In the genomic region with DNA sequence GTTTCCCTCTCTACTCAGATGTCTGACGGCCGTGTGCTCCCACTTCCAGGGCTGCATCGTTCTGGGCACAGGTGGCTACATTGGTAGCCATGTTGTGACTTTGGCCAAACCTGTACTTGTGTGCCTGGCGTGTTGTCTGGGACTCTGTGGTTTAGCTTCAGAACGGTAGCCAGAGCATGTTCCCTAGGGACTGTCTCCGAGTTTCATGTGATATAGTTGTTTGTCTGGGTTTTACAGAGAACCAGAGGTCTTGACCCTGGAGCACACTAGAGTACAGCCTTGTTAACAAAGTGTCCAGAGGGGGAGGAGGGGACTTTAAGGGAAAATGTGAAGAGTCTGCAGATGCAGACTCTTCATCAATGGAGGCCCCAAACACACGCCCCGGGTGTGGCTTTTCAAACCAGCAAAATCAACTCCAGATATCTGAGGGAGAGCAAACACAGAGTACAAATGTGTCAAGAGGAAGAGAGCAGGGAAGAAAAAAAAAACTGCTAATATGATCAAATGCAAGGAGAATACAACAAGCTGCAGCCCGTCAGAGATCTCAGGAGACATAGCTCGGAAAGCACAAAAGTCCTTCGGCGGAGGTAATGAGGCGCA, we compare ENCODE assay signal across 9 mouse cellular contexts.
DNase-seq lines count a peak whose midpoint lies in the region; ATAC-seq lines count a peak whose summit lies in the region.
"Had no signal": no experiment of that assay in that cellular context is flagged by ENCODE, and none has a peak within 500 bp of the region (broad histone marks: within the 10 kb centered on the region; RNA-seq: fewer than 3 reads in every experiment).

No protein-coding gene starts in this region.

- H3K9me3 ChIP-seq in heart, embryonic 16.5 days (replicated peaks; ENCODE audit: control insufficient read depth, low read length), result no peaks in the 10 kb centered on the region
- H3K9me3 ChIP-seq in heart, embryonic 11.5 days (replicated peaks; ENCODE audit: control insufficient read depth, low read length), result no peaks in the 10 kb centered on the region
- no peaks in the 10 kb centered on the region for H3K9me3 ChIP-seq in neural tube, embryonic 15.5 days (replicated peaks)
- no peaks in the 10 kb centered on the region for H3K9me3 ChIP-seq in embryonic facial prominence, embryonic 15.5 days (replicated peaks)
- H3K9me3 ChIP-seq: hindbrain, embryonic 12.5 days had no signal

- peak overlapping the region; percentile 47 for H3K27ac ChIP-seq in heart, embryonic 16.5 days (ENCODE audit: low read length)
- no peak overlapping the region for H3K27ac ChIP-seq in heart, embryonic 11.5 days (ENCODE audit: low read depth, low read length)
- H3K27ac ChIP-seq in neural tube, embryonic 15.5 days (replicated peaks), result no peak overlapping the region
- H3K27ac ChIP-seq in embryonic facial prominence, embryonic 15.5 days (replicated peaks), result peak overlapping the region; percentile 78

- 79% methylated on average over 13 of the region's 13 CpGs for WGBS in heart, embryonic 16.5 days
- WGBS in heart, embryonic 11.5 days (ENCODE audit: insufficient replicate concordance), result 69% methylated on average over 13 of the region's 13 CpGs
- 41% methylated on average over 13 of the region's 13 CpGs for WGBS in neural tube, embryonic 15.5 days
- WGBS in embryonic facial prominence, embryonic 15.5 days, result 27% methylated on average over 13 of the region's 13 CpGs

- no peak overlapping the region for H3K4me3 ChIP-seq in heart, embryonic 16.5 days (ENCODE audit: low read length)
- H3K4me3 ChIP-seq in heart, embryonic 11.5 days (ENCODE audit: low read depth, low read length), result no peak overlapping the region
- H3K4me3 ChIP-seq in neural tube, embryonic 15.5 days (replicated peaks), result no peak overlapping the region
- no peak overlapping the region for H3K4me3 ChIP-seq in embryonic facial prominence, embryonic 15.5 days (replicated peaks)
- H3K4me3 ChIP-seq: hindbrain, embryonic 12.5 days had no signal

- H3K36me3 ChIP-seq in heart, embryonic 16.5 days (ENCODE audit: control insufficient read depth, insufficient read depth), result no peaks in the 10 kb centered on the region
- no peaks in the 10 kb centered on the region for H3K36me3 ChIP-seq in heart, embryonic 11.5 days (ENCODE audit: control insufficient read depth, insufficient read depth, low read length)
- H3K36me3 ChIP-seq in neural tube, embryonic 15.5 days, result no peaks in the 10 kb centered on the region
- H3K36me3 ChIP-seq in embryonic facial prominence, embryonic 15.5 days, result no peaks in the 10 kb centered on the region
- H3K36me3 ChIP-seq: hindbrain, embryonic 12.5 days had no signal

- no peak overlapping the region for H3K9ac ChIP-seq in heart, embryonic 16.5 days (ENCODE audit: low read length)
- no peak overlapping the region for H3K9ac ChIP-seq in heart, embryonic 11.5 days (ENCODE audit: low read depth, low read length)
- no peak overlapping the region for H3K9ac ChIP-seq in neural tube, embryonic 15.5 days (replicated peaks)
- no peak overlapping the region for H3K9ac ChIP-seq in embryonic facial prominence, embryonic 15.5 days
- H3K9ac ChIP-seq: hindbrain, embryonic 12.5 days had no signal

- ATAC-seq in heart, embryonic 16.5 days (replicated peaks; ENCODE audit: extremely low read depth, insufficient read depth, low FRiP score), result no peak
- no peak for ATAC-seq in heart, embryonic 11.5 days (replicated peaks; ENCODE audit: insufficient number of reproducible peaks, low FRiP score, low TSS enrichment)
- no peak for ATAC-seq in neural tube, embryonic 15.5 days (ENCODE audit: low FRiP score)
- ATAC-seq in embryonic facial prominence, embryonic 15.5 days (ENCODE audit: insufficient number of reproducible peaks, low FRiP score, low TSS enrichment, low read depth), result no peak

- peak; percentile 26 for DNase-seq in neural tube, embryonic 10.5 days (ENCODE audit: extremely low spot score, low spot score)
- DNase-seq in retina, embryonic 14.5 days (ENCODE audit: low spot score), result no peak
- DNase-seq in thymus, postnatal 10 days (ENCODE audit: low spot score in 2 of 2), result no peak
- DNase-seq: right cerebral cortex, postnatal 14 days had no signal

- H3K27me3 ChIP-seq in heart, embryonic 16.5 days (ENCODE audit: control insufficient read depth, insufficient read depth, low read length), result no peaks in the 10 kb centered on the region
- H3K27me3 ChIP-seq in heart, embryonic 11.5 days (ENCODE audit: control insufficient read depth, insufficient read depth, low read length), result no peaks in the 10 kb centered on the region
- H3K27me3 ChIP-seq in neural tube, embryonic 15.5 days (replicated peaks), result 0 out of 2 replicates have a peak, but pooled peaks cover 8% of the 10 kb centered on the region
- H3K27me3 ChIP-seq in embryonic facial prominence, embryonic 15.5 days, result no peaks in the 10 kb centered on the region

- no peak overlapping the region for H3K4me2 ChIP-seq in heart, embryonic 16.5 days (ENCODE audit: low read depth, low read length)
- no peak overlapping the region for H3K4me2 ChIP-seq in heart, embryonic 11.5 days
- H3K4me2 ChIP-seq in neural tube, embryonic 15.5 days, result no peak overlapping the region
- H3K4me2 ChIP-seq in embryonic facial prominence, embryonic 15.5 days (replicated peaks), result peak overlapping the region; percentile 27; the same call in 1 of the 2 replicates
- H3K4me2 ChIP-seq: hindbrain, embryonic 12.5 days had no signal

- H3K4me1 ChIP-seq in heart, embryonic 16.5 days (ENCODE audit: control insufficient read depth, insufficient read depth, low read length), result peaks cover 6% of the 10 kb centered on the region; the same call in 1 of the 2 replicates
- no peaks in the 10 kb centered on the region for H3K4me1 ChIP-seq in heart, embryonic 11.5 days (ENCODE audit: control insufficient read depth, insufficient read depth, low read length)
- H3K4me1 ChIP-seq in neural tube, embryonic 15.5 days, result peaks cover 24% of the 10 kb centered on the region
- peaks cover 25% of the 10 kb centered on the region for H3K4me1 ChIP-seq in embryonic facial prominence, embryonic 15.5 days

Comparison
In these comparisons a context has a peak if more than half of its experiments do, and no peak if none do; other contexts are left out.
1. H3K27ac ChIP-seq: peak in heart, embryonic 16.5 days (single experiment) and embryonic facial prominence, embryonic 15.5 days (single experiment); none in heart, embryonic 11.5 days (single experiment) and neural tube, embryonic 15.5 days (single experiment).